Mouse (Mus musculus) kidney, adult 18-20 months (tissue): ENCODE results near the gene Vmn2r1.

ENCODE experiments used
- DNase-seq: peaks from one replicate; pipeline ENCODE4 v3.0.0; 2021

Gene Vmn2r1

GRCm38 (mm10) chr3:64081247-64081646 lies at the start of gene Vmn2r1:
TSS of gene Vmn2r1 (plus strand) at chr3:64081547.
- DNase-seq, result no peak

GRCm38 (mm10) chr3:64038136-64038841 lies 43.1 kb upstream of the Vmn2r1 start:
- no peak for DNase-seq

- peak; percentile 87 for DNase-seq
Observed at GRCm38 (mm10) chr3:64039818-64040784, 41.2 kb upstream of the Vmn2r1 start.

GRCm38 (mm10) chr3:64112707-64113106 lies 31.4 kb downstream of the Vmn2r1 start:
- DNase-seq, result no peak

GRCm38 (mm10) chr3:64113352-64114046 lies 32.2 kb downstream of the Vmn2r1 start:
- no peak for DNase-seq

GRCm38 (mm10) chr3:64141878-64142508 lies 60.6 kb downstream of the Vmn2r1 start, which contains the start of gene Vmn2r2:
TSS of gene Vmn2r2 (minus strand) at chr3:64141928.
- no peak for DNase-seq
